Mouse (Mus musculus) liver, embryonic 14.5 days (tissue): ENCODE results near the gene Gper1.

Source experiments
- CTCF ChIP-seq: IDR thresholded peaks from 2 replicates; pipeline ENCODE4 v1.5.1; 2016; ENCODE audit warnings: antibody characterized with exemption, low read depth, control low read depth
- EP300 ChIP-seq: IDR thresholded peaks from 2 replicates; pipeline ENCODE4 v1.6.1; 2016; ENCODE audit warnings: antibody characterized with exemption, low read depth

DNA sequence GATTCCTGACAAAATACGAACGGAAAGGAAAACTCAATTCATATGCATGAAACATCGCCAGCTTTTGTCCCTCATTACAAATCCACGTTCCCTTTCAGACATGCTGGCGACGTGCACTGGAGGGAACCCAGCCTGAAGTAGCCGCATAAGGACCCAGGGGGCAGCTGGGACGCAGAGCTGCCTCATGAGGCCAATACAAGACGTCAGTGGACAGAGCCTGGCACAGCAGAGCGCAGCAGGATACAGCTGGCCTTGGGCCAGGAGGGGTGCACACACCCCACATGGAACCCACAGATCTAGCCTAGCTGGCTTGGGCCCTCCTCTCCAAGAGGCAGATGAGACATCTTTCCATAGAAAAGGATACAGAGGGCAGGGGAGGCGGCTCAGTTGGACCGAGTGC is 15.5 kb downstream of the Gper1 start:
- TF ChIP-seq CTCF (no peak), EP300 (no peak)
